8 mouse cellular contexts compared by ENCODE assay signal in genomic region chr1:194976517-194977370, GRCm38 (mm10). TPM values are rescaled to one million over a fixed set of nuclear protein-coding genes. Genes with fewer than 3 reads are reported as not detected.
DNase-seq lines count a peak whose midpoint lies in the region; ATAC-seq lines count a peak whose summit lies in the region.

No protein-coding gene starts in this region.

- intact Hi-C loops in left cerebral cortex, postnatal 4 days (cut with DNase I), result no loop called here

- peak; percentile 88 for ATAC-seq in embryonic facial prominence, embryonic 12.5 days (ENCODE audit: insufficient number of reproducible peaks, insufficient read depth, low FRiP score, low TSS enrichment)

- H3K4me1 ChIP-seq in embryonic facial prominence, embryonic 12.5 days, result peaks cover 12% of the 10 kb centered on the region; the same call in 1 of the 2 replicates
- peaks cover 22% of the 10 kb centered on the region for H3K4me1 ChIP-seq in midbrain, embryonic 10.5 days

- peak overlapping the region; percentile 90 for H3K4me2 ChIP-seq in embryonic facial prominence, embryonic 12.5 days (replicated peaks)

- H3K4me3 ChIP-seq in embryonic facial prominence, embryonic 12.5 days, result peak overlapping the region; percentile 63
- peak overlapping the region; percentile 81 for H3K4me3 ChIP-seq in midbrain, embryonic 10.5 days

- no peaks in the 10 kb centered on the region for H3K36me3 ChIP-seq in embryonic facial prominence, embryonic 12.5 days
- no peaks in the 10 kb centered on the region for H3K36me3 ChIP-seq in midbrain, embryonic 10.5 days

- H3K27ac ChIP-seq in embryonic facial prominence, embryonic 12.5 days, result 0 out of 2 replicates have a peak overlapping the region, but pooled peaks have one; percentile 18
- peak overlapping the region; percentile 91 for H3K27ac ChIP-seq in midbrain, embryonic 10.5 days (replicated peaks)

- DNase-seq in 3134 (ENCODE audit: extremely low read depth, insufficient read length, low spot score), result peak; percentile 89
- DNase-seq in adrenal gland, postnatal 25 days, result peak; percentile 80
- DNase-seq in heart, adult 11 months, result peak; percentile 99
- peak; percentile 81 for DNase-seq in kidney, adult 11 months
- peak; percentile 69 for DNase-seq in left cerebral cortex, postnatal 4 days
- peak; percentile 79 for DNase-seq in midbrain, embryonic 10.5 days (ENCODE audit: low spot score)
- DNase-seq in right cerebral cortex, postnatal 4 days, result peak; percentile 68

- no peaks in the 10 kb centered on the region for H3K9me3 ChIP-seq in embryonic facial prominence, embryonic 12.5 days
- no peaks in the 10 kb centered on the region for H3K9me3 ChIP-seq in midbrain, embryonic 10.5 days (replicated peaks)

- WGBS in embryonic facial prominence, embryonic 12.5 days, result 2% methylated on average over 44 of the region's 44 CpGs
- under 1% methylated on average over 44 of the region's 44 CpGs for WGBS in midbrain, embryonic 10.5 days

- peak overlapping the region; percentile 62 for H3K9ac ChIP-seq in embryonic facial prominence, embryonic 12.5 days

- H3K27me3 ChIP-seq in embryonic facial prominence, embryonic 12.5 days, result 0 out of 2 replicates have a peak, but pooled peaks cover 5% of the 10 kb centered on the region
- peaks cover 15% of the 10 kb centered on the region; the same call in 1 of the 2 replicates for H3K27me3 ChIP-seq in midbrain, embryonic 10.5 days (ENCODE audit: low read depth, poor library complexity, severe bottlenecking)

RNA-seq across cellular contexts. Expression of gene Cd34, which starts 38.1 kb away (rescaled TPM):
- 43.8 and 51.0 TPM in 2 replicates for total RNA-seq in adrenal gland, postnatal 25 days (2021)
- polyA plus RNA-seq in embryonic facial prominence, embryonic 12.5 days (2016; fragmentation: Nextera tagmentation; extraction: Ambion mirVana), result 63.3 and 63.4 TPM in 2 replicates
- 10 to 100 TPM; 19.1 to 20.4 TPM for total RNA-seq in left cerebral cortex, postnatal 4 days (2021)
- 51.5 and 56.2 TPM in 2 replicates for polyA plus RNA-seq in midbrain, embryonic 10.5 days (2016; fragmentation: Nextera tagmentation; extraction: Ambion mirVana)

Comparison
In these comparisons a context has a peak if more than half of its experiments do, and no peak if none do; other contexts are left out.
1. Peak in every context shown above with its lines: DNase-seq, ATAC-seq, H3K4me3 ChIP-seq and H3K27ac ChIP-seq.